Mouse (Mus musculus): Measurements from ENCODE around the gene Dazl.

The Dazl gene

DNA sequence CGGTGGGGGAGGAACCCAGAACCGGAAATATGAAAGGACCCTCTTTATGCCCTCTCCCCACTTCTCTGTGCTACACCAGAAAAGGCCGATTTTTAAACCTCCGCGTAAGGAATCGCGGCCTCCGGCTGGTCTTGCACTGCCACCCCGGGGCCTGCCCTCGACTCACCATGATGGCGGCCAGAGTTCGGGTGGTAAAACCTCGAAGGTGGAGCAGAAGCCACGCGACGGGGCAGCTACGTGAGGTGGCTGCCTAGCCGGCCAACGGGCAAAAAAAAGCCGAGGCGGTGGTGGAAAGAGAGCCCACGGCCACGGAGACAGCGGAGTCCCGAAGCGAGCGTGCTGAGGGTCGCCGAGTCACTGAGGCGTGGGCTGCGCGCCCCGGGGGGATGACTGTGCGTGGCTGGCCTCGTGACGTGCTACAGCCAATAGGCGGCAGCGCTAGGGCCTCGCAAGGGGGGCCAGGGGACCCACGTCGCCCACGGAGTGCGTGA, at the start of gene Dazl:
Gene Dazl (minus strand): TSS at position 396 of the 491 bp plus-strand sequence.
- DNase-seq = no peak

DNA sequence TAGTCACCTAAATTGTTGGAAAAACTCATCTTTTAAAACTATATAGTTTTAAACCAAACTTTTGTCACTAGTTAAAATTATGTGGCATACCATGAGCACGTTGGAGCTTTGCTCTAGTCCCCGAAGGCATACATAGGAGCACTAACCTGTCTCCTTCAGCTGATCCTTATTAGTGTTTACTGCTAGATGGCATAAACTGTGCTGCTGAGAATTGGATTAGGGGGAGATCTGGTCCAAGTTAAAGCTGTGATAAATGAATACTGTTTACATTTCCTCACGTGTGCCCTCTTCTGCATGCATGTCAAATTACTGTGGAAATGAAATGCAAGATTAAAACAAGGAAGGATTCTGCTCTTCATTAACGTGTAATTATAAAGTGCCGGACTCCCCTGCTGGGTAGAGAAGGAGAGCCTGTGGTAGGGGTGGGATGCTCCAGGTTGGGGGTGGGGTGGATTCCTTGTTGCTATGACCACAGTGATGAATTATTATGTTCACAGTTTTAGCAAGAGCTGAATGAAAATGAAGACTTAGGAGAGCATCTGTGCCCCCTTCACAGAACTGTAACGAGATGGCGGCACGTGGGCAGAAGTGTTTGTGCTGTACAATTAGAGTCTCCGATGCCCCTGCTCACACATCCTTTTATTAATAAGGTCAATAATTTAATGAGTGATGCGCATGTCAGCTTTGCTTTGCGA, 48.6 kb upstream of the Dazl start:
- DNase-seq = no peak

DNA sequence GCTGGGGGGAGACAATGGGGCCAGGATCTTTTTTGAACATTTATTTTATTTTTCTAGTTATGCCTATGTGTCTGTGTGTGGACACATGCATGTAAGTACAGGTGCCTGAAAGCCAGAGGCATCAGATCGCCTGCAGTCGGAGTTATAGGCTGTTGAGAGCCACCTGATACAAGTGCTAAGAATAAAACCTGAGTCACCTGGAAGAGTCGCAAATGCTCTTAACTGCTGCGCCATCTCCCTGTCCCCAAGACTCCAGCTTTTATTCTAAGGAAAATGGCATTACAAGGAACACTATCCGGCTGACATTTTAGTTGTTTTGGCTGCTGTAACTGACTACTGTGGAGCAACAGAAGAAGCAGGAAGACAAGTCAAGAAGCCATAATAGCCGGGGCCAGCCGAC, 45.5 kb upstream of the Dazl start:
- DNase-seq = no peak

DNA sequence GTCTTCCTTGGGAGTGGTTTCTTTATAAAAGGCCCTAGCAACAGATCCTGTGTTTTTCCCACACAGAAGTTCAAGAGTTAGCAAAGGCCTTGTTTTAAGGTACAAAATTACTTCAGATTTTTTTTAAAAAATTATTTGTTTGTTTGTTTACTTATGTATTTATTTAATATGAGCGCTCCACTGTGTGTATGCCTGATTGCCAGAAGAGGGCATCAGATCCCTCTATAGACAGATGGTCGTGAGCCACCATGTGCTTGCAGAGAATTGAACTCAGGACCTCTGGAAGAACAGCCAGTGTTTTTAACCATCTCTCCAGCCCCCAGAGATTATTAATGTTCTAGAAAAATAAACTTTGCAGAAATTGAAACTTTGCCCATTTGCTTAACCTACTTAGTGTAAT, 42.3 kb upstream of the Dazl start:
- no peak for DNase-seq

DNA sequence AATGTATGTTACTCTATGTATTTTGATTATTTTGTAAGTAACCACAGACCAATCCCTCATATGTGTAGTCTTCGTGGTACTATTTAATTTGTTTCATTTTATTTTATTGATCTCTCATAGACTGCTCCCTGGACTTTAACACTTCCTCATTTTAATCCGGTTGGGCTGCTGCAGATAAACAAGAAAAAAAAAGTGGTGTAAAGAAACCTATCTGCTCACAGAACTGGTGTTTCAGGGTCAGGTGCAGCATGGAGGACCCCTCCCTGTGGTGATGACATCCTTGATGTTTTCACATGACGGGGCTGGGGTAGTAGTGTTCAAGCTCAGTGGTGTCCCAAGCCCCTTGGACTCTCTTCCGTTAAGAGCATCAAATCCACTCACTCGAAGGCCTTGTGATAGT, 41.3 kb upstream of the Dazl start:
- DNase-seq = no peak

DNA sequence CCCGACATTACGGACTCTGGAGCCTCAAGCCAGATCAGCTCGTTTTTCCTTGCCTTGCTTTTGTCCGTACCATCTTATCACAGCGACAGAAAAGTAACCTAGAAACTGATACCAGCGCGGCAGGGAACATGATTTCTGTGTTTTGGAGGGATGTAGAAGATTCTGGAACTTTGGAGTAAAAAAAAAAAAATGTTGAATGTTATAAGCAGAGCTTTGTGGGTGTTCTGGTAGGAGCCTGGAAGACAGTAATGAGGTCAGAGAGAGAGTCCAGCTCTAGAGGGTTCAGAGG, 38.5 kb upstream of the Dazl start:
- DNase-seq = no peak

DNA sequence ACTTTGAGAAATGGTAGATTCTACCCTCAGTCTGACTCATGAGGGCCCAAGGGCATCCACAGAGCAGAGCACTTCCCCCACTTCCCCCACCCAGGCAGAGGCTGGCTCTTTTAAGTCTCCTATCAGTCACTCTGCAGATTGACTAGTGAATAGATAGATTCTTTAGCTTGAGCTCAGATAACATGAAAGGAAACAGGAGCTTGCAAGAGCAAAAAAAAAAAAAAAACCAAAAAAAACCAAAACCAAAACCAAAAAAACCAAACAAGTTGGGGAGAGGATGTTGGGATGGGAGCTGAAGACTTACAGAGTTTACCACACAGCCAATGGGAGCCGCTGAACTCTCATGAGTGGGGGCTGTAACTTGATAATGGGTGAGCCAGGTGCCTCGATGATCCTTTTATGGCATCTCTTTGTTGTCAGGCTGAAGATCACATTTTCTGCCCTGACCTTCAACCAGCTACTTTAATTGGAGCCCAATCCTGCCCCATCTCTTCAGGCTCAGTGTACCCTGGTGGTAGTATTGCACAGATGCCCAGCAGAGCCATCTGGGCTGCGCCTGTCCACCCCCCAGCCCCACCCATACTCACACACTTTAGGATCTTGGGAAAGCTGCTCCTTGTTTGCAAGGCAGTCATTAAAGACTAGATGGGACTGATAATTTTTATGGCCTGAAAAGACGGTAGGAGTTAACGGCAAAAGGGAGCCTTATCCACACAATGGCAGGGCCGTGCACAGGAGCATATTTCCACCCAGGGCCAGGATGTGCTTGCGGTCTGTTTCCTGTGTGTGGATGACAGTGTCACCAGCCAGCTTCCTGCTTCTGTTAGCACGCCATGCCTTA, 38.0 kb upstream of the Dazl start:
- DNase-seq = peak; percentile 32

DNA sequence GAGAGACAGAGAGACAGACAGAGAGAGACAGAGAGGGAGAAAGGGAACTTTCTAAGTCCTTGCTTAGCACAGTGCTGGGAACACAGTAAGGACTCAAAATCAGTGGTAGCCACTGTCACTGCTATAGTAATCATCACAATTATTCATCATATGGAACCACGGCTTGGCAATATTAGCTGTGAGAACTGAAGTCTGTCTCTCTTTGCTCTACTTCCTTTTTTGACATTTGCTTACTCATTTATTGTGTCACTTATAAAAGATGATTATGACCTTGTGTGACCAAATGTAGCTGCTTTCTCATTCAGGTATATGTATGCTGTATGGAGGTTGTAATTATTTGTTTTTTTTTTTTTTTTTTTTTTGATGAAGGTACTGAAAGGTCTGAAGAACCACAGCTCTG, 36.8 kb upstream of the Dazl start:
- DNase-seq = no peak

DNA sequence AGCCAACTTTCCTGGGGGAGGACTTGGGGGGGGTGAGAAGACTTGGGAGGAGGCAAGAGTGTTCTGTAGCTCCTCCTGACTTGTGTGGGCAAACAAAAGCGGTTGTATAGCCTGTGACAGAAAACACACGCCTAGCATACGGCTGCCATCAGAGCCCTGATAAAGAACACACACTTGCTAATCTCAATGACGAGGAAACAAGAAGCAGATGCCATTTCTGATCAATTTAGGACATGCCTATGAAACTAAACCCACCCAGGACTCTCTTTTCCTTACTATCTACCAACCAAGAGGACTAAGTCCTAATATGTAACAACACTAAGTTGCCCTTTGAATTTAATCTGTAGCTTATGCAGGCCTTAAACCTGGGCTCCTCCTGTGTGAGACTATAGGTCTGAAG, 31.2 kb upstream of the Dazl start:
- DNase-seq = no peak

DNA sequence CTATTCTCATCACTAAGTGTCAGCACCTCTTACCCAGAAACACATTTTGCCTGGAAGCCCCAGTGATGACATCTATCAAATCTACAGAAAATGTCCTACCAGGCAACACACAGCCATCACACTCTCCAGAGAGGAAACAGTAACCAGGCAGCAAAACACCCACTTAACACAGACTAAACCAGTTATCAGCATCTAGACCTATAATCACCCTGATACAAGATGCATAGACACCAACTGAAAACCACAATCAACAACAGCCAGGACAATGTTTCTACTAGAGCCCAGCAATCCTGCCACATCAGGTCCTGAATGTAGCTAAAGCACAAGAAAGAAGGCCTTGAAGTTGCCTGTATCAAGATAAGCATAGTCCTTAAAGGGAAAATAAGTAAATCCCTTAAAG, 25.4 kb upstream of the Dazl start:
- DNase-seq = no peak

DNA sequence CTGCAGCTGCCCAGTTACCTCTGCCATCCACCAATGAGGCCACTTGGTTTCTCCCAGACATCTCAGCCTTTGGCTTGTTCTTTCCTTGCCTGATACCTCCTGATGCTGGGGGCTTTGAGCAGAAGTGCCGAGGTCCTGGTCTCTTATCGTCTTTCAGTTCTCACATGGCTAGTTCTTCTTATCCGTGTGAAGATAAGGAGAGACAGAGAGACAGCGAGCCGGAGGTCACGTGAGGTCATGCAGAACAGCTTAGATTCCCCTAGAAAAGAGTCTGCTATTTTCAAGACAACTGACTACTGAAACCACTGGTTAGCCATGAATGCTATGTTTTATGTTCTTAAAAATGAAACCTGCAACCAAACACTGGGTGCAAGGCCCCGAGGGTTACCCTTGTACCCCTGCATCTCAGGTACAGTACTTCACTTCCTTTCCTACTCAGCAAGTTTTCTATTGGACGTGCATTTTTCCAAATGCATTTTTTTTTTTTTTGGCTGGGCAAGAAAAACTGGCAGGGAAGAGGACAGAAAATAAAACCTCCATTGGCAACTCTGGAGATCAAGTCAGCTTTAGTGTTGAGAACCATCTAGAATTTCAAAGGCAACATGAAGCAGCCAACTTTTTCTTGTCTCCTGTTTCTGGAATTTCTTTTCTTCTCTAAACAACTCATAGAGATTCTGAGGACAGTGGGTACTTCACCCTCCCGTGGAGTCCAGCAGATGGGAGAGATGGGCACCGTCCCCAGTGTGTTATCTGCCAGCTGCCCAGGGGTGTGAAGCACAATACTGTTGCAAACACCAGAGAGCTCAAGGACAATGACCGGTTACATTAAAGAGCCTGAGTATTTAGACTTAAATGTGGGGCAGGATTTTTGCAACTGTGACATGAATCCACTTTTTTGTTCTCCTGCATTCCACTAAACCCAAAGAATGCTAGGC, 23.0 kb upstream of the Dazl start:
- no peak for DNase-seq

DNA sequence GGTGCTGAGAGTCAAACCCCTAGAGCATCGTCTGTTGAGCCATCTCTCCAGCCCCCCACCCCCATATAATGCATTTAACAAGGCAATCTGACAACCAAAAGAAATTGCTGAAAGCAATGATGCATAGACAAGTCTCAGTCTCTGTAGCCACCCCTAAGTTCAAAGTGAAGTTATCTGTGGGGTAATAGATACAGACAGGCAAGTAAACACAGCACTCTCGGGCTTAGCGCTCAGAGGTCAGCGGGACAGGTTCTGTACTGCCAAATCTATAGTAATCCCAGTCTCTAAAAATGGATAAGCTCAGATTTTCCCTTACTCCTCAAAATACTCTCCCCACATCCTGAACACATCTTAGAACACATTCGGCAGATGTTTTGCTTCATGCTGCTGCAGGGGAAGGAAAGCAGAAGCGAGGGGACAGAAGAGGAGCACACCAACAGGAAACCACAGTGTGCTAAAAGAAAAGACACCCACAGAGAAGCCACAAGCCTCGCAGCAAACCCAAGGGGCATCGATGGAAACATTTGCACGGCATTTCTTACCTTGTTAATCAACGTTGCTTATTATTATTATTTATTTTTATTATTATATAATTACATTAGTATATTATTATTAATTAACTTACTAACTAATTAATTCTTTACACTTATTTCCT, 16.8 kb upstream of the Dazl start:
- no peak for DNase-seq

DNA sequence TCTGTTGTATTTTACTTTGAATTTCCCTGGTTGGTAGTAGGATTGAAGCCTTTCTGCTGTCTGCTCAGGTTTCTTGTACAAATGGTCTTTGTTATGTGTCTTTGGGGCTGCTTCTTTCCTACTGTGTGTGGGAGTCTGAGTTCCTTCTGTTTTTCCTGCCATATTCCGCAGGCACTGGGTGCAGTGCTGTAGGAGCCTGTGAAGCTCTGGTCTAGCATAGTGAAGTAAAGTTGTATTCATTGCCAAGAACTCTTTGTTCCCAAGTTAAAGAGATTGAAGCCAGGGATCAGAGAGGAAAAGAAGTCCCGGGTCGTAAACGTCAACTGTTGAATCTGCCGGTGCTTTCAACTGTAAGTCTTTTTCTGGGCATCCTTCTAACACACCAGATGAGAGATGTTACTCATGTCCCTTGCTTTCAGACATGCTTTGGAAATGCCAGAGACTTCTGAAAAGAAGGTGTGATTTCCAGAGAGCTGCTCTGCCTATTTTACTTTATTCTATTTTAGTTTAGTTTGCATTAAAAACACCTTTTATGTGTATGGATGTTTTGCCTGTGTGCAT, 16.2 kb upstream of the Dazl start:
- DNase-seq = no peak

DNA sequence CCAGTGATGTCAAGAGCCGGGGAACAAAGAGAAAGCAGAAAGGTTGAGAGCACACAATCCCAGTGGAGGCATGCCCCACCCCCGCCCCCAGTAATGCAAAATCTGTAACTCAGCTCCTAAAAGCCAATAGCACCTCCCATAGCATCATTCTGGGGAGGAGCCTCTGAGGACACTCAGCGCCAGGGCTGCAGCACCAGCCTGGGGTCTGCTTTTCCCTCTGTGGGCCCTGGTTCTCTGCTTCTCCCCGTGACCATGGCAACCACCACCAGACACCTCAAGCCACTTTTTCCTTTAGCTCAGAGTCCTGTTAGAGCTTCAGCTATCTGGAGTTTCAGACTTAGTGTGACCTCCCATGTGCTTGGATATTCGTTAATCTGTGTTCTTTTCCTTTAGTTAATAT, 15.4 kb upstream of the Dazl start:
- no peak for DNase-seq

DNA sequence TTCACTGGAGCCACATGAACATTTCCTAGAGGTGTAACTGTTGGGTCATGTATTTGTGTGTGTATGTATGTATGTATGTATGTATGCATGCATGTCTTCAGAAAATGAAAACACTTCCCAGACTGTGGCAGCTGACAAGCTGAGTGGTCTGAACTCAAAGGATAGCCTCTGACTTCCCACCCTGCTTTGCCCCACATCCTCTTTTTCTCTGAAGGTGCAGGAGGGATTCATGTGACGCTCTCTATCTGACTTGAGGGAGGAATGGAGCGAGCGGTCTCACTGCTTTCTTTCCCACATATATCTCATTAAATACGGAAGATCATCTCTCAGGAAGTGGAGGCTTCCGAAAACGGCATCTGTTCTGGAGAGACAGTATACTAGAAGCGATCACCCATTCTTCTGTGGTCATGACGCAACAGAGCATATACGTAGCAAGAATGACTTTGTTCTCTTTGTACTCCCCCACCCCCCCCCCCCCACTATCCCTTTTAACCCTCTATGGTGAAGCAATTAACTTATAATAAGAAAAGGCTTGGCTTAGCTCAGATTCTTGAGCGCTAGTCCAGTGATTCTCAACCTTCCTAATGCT, 14.7 kb upstream of the Dazl start:
- DNase-seq = no peak

DNA sequence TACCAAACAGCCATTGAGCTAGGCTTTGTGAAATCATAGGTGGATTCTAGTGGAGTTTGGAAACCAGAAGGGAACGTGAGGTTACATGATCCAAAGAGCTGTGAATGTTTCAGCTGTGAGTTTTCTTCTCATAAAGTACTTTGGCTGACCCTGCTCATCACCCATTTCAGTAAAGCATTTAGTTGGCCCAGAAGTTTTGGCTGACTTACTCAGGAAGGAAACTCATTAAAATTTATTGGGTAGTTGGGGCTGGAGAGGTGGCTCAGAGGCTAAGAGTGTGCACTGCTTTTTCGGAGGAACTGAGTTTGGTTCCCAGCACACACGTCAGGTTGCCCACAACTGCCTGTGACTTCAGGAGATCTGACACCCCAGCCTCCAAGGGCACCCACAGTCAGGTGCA, 9.4 kb upstream of the Dazl start:
- DNase-seq = no peak

DNA sequence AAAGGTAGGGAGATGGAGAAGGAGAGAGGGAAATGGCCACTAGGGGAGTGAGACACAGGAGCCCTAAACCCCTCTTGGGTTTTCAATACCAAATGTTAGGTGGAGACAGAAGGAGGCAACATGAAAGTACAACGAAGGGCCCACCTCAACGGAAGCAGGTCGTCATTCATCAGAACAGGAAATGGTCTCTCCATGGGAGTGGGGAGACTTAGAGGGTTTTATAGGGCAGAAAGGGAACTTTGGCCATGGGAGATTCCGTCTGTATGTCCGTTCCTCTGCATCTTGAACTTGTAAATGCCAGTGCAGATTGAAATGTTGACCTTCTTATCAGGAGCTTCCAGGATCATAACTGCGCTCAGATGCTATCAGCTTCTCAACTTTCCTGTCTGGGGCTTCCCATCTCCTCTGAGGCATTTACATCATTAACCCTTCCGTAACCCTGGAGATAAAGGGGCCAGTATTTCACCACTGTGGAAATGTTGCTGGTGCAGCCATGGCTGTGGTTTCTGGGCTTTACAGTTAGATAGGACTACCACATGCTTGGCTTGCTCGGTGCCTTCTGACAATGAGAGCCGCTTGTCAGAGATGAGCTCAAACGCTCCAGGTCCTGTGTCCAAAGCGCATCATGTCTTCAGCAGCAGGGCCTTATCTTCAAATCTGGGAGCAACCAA, 6.9 kb upstream of the Dazl start:
- DNase-seq = no peak

DNA sequence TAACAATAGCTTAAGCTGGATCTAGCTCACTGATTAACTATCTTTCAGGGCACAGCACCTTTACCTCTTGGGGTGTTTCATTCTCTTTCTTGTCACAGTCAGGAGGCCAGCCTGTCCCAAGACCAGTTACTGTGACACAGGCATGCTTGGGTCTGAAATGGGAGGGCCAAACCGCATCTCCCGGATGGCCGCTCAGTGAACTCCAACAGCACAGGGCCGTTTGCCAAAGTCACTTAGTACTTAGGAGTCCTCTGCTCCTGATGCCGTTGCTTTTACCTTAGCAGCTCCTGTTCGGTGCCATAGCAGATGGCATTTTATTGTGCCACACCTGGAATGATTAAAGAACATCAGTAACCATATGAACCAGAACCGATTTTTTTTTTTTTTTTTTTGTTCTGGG, 5.4 kb upstream of the Dazl start:
- peak; percentile 79 for DNase-seq

DNA sequence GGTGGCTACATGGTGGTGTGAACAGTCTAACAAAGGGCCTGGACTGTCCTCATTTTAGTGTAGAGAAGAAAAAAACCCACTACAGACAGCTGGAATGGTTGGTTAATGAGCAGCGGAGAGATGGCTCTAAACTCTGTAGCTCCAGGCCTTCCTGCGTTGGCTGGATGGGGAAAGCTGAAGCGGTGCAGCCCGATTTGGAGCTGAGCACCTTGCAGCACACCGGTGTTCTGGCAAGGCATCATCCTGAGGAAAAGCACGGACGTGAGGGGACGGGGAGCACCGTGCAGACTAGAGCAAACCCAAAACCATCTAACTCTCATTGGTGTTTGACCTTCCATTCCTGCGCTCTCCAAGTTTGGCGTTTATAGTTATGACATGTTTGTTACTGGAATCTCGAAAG, 1.3 kb upstream of the Dazl start:
- DNase-seq = no peak

DNA sequence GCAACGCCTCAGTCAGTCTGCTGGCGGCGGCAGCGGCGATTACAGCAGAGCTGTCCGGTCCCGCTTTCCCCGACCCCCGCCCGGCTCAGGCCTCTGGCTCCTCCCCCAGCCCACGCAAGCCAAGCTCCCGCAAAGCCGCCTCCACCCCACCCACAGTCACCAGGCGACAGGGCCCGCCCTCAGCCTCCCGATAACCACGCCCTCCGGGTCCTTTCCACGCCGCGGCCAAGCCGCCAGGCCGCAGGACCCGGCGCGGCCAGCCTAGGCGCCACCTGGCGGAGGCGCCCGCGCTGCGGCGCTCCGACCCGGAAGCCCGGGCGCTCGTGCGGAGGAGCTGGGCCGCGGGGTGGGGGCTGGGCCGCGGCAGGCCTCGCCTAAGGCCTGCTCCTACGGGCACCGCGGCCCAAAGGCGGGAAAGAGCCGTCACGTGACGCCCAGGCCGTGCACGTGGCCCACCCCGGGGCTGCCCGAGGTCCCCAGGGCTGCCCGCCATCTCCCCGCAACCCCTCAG, 720 bp downstream of the Dazl start:
- peak; percentile 94 for DNase-seq

DNA sequence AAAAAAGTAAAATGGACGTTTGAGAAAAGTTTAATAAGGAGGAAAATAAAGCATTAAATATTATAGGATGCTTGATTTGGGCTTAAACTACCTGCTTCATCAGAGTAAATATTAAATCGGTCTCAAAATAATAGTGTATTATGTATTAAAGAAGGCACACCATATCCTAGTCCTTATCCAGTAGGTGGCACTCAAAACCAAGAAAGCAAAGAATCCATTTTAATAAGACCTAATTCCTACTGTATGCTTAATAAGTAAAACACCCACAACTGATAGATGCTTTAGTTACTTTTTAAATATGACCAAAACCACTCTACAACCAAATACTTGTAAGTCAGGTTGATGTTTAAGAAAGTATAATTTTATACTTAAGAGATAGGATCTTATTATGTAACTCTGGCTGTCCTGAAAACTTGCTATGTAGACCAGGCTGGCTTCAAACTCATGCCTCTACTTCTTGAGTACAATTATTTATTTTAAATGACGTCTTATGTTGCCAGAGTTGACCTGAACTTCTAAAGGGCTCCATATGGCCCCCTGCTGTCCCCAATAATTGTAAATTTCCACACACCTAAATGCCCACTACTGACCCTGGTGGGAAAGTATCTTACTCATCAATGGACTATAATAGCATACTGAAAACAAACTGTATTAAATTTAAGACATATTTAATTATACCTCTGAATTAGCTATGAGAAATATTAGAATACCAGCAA, 1.8 kb downstream of the Dazl start:
- no peak for DNase-seq

All from kidney, postnatal 10 days (tissue).